Mouse (Mus musculus) MEL (cell line): ENCODE measurements around the gene Slc5a10. TPM values are rescaled to one million over a fixed set of nuclear protein-coding genes. Genes with fewer than 3 reads are reported as not detected.
A peak's percentile ranks its signal among the peaks of the same experiment; 100 is the strongest.

Experiments
- DNase-seq: peaks from one replicate; pipeline ENCODE4 v3.0.0; 2011; ENCODE audit warnings: low read depth, low spot score
- H3K27ac ChIP-seq: 2 replicates; pipeline ENCODE4 v1.5.1; 2012; ENCODE audit warnings: low read depth, mild to moderate bottlenecking, control low read depth, low read length, moderate library complexity; ENCODE audit not compliant: control insufficient read depth
- H3K27me3 ChIP-seq, 2 experiments: fragments of 150-350 bp in 1 of 2; sonication (generic) in 1 of 2; 2 replicates each; pipeline ENCODE4 v1.6.1; 2012; ENCODE audit warnings: low read length in 2 of 2, mild to moderate bottlenecking in 2 of 2, improper control_type of control experiment in 1 of 2, moderate library complexity in 1 of 2; ENCODE audit not compliant: insufficient read depth in 2 of 2, control insufficient read depth in 1 of 2
- H3K36me3 ChIP-seq, 2 experiments: 2 replicates each; pipeline ENCODE4 v1.6.1; 2012 to 2014; ENCODE audit warnings: low read length in 2 of 2, improper control_type of control experiment in 1 of 2, inconsistent platforms in 1 of 2, mild to moderate bottlenecking in 1 of 2; ENCODE audit not compliant: insufficient read depth in 2 of 2, control insufficient read depth in 1 of 2
- H3K4me1 ChIP-seq, 2 experiments: fragments of 150-350 bp in 1 of 2; sonication (generic) in 1 of 2; 2 replicates each; pipeline ENCODE4 v1.6.1; 2012; ENCODE audit warnings: low read length in 2 of 2, improper control_type of control experiment in 1 of 2, mild to moderate bottlenecking in 1 of 2; ENCODE audit not compliant: insufficient read depth in 2 of 2, control insufficient read depth in 1 of 2
- H3K4me3 ChIP-seq, 2 experiments: fragments of 150-350 bp in 1 of 2; sonication (generic) in 1 of 2; 2 replicates each; pipeline ENCODE4 v1.5.1; 2012; ENCODE audit warnings: low read depth in 2 of 2, low read length in 2 of 2, mild to moderate bottlenecking in 2 of 2, moderate library complexity in 2 of 2, control low read depth in 1 of 2, improper control_type of control experiment in 1 of 2; ENCODE audit not compliant: control insufficient read depth in 1 of 2, insufficient read depth in 1 of 2
- H3K79me2 ChIP-seq: 2 replicates; pipeline ENCODE4 v1.6.1; 2012; ENCODE audit warnings: mild to moderate bottlenecking, low read length, moderate library complexity; ENCODE audit not compliant: control insufficient read depth, poor library complexity, insufficient read depth
- H3K9ac ChIP-seq: 2 replicates; pipeline ENCODE4 v1.6.1; 2012; ENCODE audit warnings: low read depth, mild to moderate bottlenecking, control low read depth, low read length, moderate library complexity; ENCODE audit not compliant: control insufficient read depth, poor library complexity, severe bottlenecking
- H3K9me3 ChIP-seq: fragments of 150-350 bp; sonication (generic); replicated peaks from 2 replicates; pipeline ENCODE4 v1.6.1; 2012; ENCODE audit warnings: mild to moderate bottlenecking, low read length, improper control_type of control experiment, moderate library complexity; ENCODE audit not compliant: insufficient read depth
- BHLHE40 ChIP-seq: IDR thresholded peaks from 2 replicates; pipeline ENCODE4 v1.6.1; 2012; ENCODE audit warnings: low read depth, mild to moderate bottlenecking, inconsistent platforms, low read length, improper control_type of control experiment, borderline replicate concordance
- ELF1 ChIP-seq: IDR thresholded peaks from 2 replicates; pipeline ENCODE4 v1.6.1; 2014; ENCODE audit warnings: low read depth, mild to moderate bottlenecking, inconsistent platforms, low read length, improper control_type of control experiment, moderate library complexity
- EP300 ChIP-seq, 2 experiments: IDR thresholded peaks; 2 replicates each; pipeline ENCODE4 v1.6.1; 2011; ENCODE audit warnings: improper control_type of control experiment in 2 of 2, low read length in 2 of 2, low read depth in 1 of 2, mild to moderate bottlenecking in 1 of 2
- GABPA ChIP-seq: IDR thresholded peaks from 2 replicates; pipeline ENCODE4 v1.6.1; 2012; ENCODE audit warnings: low read depth, mild to moderate bottlenecking, inconsistent platforms, low read length, improper control_type of control experiment, moderate library complexity
- KAT2A ChIP-seq: conservative IDR thresholded peaks from 2 replicates; pipeline ENCODE4 v1.6.1; 2012; ENCODE audit warnings: low read depth, low read length, improper control_type of control experiment, inconsistent platforms
- MAFK ChIP-seq: IDR thresholded peaks from 2 replicates; pipeline ENCODE4 v1.6.1; 2011; ENCODE audit warnings: low read depth, mild to moderate bottlenecking, low read length, improper control_type of control experiment, borderline replicate concordance
- MAX ChIP-seq: IDR thresholded peaks from 2 replicates; pipeline ENCODE4 v1.6.1; 2011; ENCODE audit warnings: low read length, improper control_type of control experiment
- MXI1 ChIP-seq: IDR thresholded peaks from 2 replicates; pipeline ENCODE4 v1.6.1; 2011; ENCODE audit warnings: mild to moderate bottlenecking, low read depth, low read length, improper control_type of control experiment
- NRF1 ChIP-seq: IDR thresholded peaks from 2 replicates; pipeline ENCODE4 v1.6.1; 2014; ENCODE audit warnings: low read depth, mild to moderate bottlenecking, inconsistent platforms, low read length, improper control_type of control experiment, moderate library complexity; ENCODE audit not compliant: poor library complexity, insufficient read depth, severe bottlenecking
- POLR2A ChIP-seq, 2 experiments: IDR thresholded peaks; 2 replicates each; pipeline ENCODE4 v1.6.1; 2011 to 2012; ENCODE audit warnings: low read length in 2 of 2, mild to moderate bottlenecking in 2 of 2, control low read depth in 1 of 2, improper control_type of control experiment in 1 of 2, low read depth in 1 of 2, moderate library complexity in 1 of 2; ENCODE audit not compliant: control insufficient read depth in 1 of 2, insufficient read depth in 1 of 2, poor library complexity in 1 of 2
- POLR2AphosphoS5 ChIP-seq: IDR thresholded peaks from 2 replicates; pipeline ENCODE4 v1.6.1; 2012; ENCODE audit warnings: low read depth, borderline replicate concordance, mild to moderate bottlenecking, inconsistent platforms, low read length, moderate library complexity, mixed read lengths
- RAD21 ChIP-seq: IDR thresholded peaks from 2 replicates; pipeline ENCODE4 v1.6.1; 2011; ENCODE audit warnings: mild to moderate bottlenecking, low read depth, low read length, improper control_type of control experiment
- SMC3 ChIP-seq: IDR thresholded peaks from 2 replicates; pipeline ENCODE4 v1.6.1; 2011; ENCODE audit warnings: low read depth, low read length, improper control_type of control experiment
- TCF12 ChIP-seq: IDR thresholded peaks from 2 replicates; pipeline ENCODE4 v1.6.1; 2014; ENCODE audit warnings: low read depth, mild to moderate bottlenecking, inconsistent platforms, low read length, improper control_type of control experiment, moderate library complexity
- USF2 ChIP-seq, 2 experiments: IDR thresholded peaks; 2 replicates each; pipeline ENCODE4 v1.6.1; 2011 to 2012; ENCODE audit warnings: improper control_type of control experiment in 2 of 2, low read length in 2 of 2, borderline replicate concordance in 1 of 2, inconsistent platforms in 1 of 2, low read depth in 1 of 2, mild to moderate bottlenecking in 1 of 2; ENCODE audit not compliant: insufficient read depth in 1 of 2
- ZMIZ1 ChIP-seq: IDR thresholded peaks from 2 replicates; pipeline ENCODE4 v1.6.1; 2012; ENCODE audit warnings: low read depth, mild to moderate bottlenecking, inconsistent platforms, low read length, improper control_type of control experiment, moderate library complexity
- ZNF384 ChIP-seq: IDR thresholded peaks from 2 replicates; pipeline ENCODE4 v1.6.1; 2012; ENCODE audit warnings: low read depth, mild to moderate bottlenecking, inconsistent platforms, low read length, improper control_type of control experiment
- polyA plus RNA-seq, 2 experiments: library from polyadenylated mRNA; stranded (reverse) in 1 of 2; unstranded in 1 of 2; fragments of >175 nt in 1 of 2; fragments of >200 nt in 1 of 2; gene quantifications; 2 replicates each; pipeline versions ENCODE4 v1.2.1 to v1.2.4; 2012; ENCODE audit warnings: low replicate concordance in 2 of 2, low read depth in 1 of 2; ENCODE audit not compliant: insufficient read length in 2 of 2, insufficient read depth in 1 of 2, missing spikeins in 1 of 2
- total RNA-seq: library from RNA; depleted of rRNA; stranded (reverse); fragments of 300-350 nt; gene quantifications from 2 replicates; pipeline ENCODE4 v1.2.3, GENCODE M21; 2012

The Slc5a10 gene
- total and polyA plus RNA-seq, 3 experiments: 0.08 TPM; not detected in 2

- H3K36me3 ChIP-seq: no peaks in the 10 kb centered on the region
These were observed 55.2 kb downstream of the Slc5a10 start for GRCm38 (mm10) chr11:61665401-61665800.

GRCm38 (mm10) chr11:61662189-61662588, 58.4 kb downstream of the Slc5a10 start:
- no peak overlapping the region for H3K9ac ChIP-seq
- TF ChIP-seq RAD21 (no peak), POLR2AphosphoS5 (no peak), MAX (no peak), GABPA (no peak), MAFK (no peak), EP300 (IDR thresholded peaks at IDR 0.05; ENCODE audit: low read depth in 1 of 2, low read length in 2 of 2) (no peak), POLR2A (IDR thresholded peaks at IDR 0.05; ENCODE audit: control insufficient read depth in 1 of 2, insufficient read depth in 1 of 2, low read depth in 1 of 2, low read length in 2 of 2, poor library complexity in 1 of 2) (no peak)
- TF ChIP-seq, all 39 proteins: peak for 0
- Histone ChIP-seq H3K4me1 (no peaks in the 10 kb centered on the region), H3K9me3 (no peaks in the 10 kb centered on the region), H3K4me3 (no peak overlapping the region), H3K36me3 (no peaks in the 10 kb centered on the region), H3K27me3 (no peaks in the 10 kb centered on the region), H3K79me2 (no peaks in the 10 kb centered on the region), H3K27ac (no peak overlapping the region)
- no peak for DNase-seq

More at GRCm38 (mm10) chr11:61665401-61665800, 55.2 kb downstream of the Slc5a10 start:
- TF ChIP-seq USF2 (IDR thresholded peaks at IDR 0.05; ENCODE audit: borderline replicate concordance in 1 of 2, insufficient read depth in 1 of 2, low read depth in 1 of 2, low read length in 2 of 2) (no peak), SMC3 (no peak), ZMIZ1 (no peak), ELF1 (no peak), KAT2A (no peak), NRF1 (no peak), TCF12 (no peak)
- Histone ChIP-seq H3K27ac (no peak overlapping the region), H3K9me3 (no peaks in the 10 kb centered on the region), H3K27me3 (no peaks in the 10 kb centered on the region), H3K9ac (no peak overlapping the region), H3K79me2 (no peaks in the 10 kb centered on the region), H3K4me1 (no peaks in the 10 kb centered on the region), H3K4me3 (no peak overlapping the region)
- no peak for DNase-seq

GRCm38 (mm10) chr11:61660806-61661392, 59.7 kb downstream of the Slc5a10 start:
- H3K27ac ChIP-seq: no peak overlapping the region
- no peak for DNase-seq
- H3K4me3 ChIP-seq: no peak overlapping the region
- no peak overlapping the region for H3K9ac ChIP-seq
- H3K36me3 ChIP-seq: no peaks in the 10 kb centered on the region
- H3K4me1 ChIP-seq: no peaks in the 10 kb centered on the region
- no peaks in the 10 kb centered on the region for H3K27me3 ChIP-seq
- no peaks in the 10 kb centered on the region for H3K9me3 ChIP-seq
- no peak for TF ChIP-seq MXI1
- peak; percentile 72 for TF ChIP-seq ZNF384
- no peak for TF ChIP-seq BHLHE40
- no peaks in the 10 kb centered on the region for H3K79me2 ChIP-seq
